Mouse (Mus musculus) stomach, embryonic 16.5 days (tissue): Measurements from ENCODE around the gene B230104I21Rik. TPM values are rescaled to one million over a fixed set of nuclear protein-coding genes. Genes with fewer than 3 reads are reported as not detected.

Source experiments
- ATAC-seq: fragments of 200-750 bp; cut with Nextera tagmentation; 2 replicates; pipeline ENCODE4 v1.8.0; 2017; ENCODE audit warnings: moderate number of reproducible peaks, moderate TSS enrichment; ENCODE audit not compliant: insufficient read depth, low FRiP score
- H3K27ac ChIP-seq: fragments of 300-500 bp; sonication (generic); 2 replicates; pipeline ENCODE4 v1.5.1; 2014; ENCODE audit warnings: low read length
- H3K27me3 ChIP-seq: fragments of 300-500 bp; sonication (generic); 2 replicates; pipeline ENCODE4 v1.6.1; 2014; ENCODE audit warnings: low read length, control low read depth, mixed read lengths; ENCODE audit not compliant: control insufficient read depth, insufficient read depth
- H3K36me3 ChIP-seq: fragments of 300-500 bp; sonication (generic); 2 replicates; pipeline ENCODE4 v1.6.1; 2014; ENCODE audit warnings: low read length; ENCODE audit not compliant: control insufficient read depth, insufficient read depth
- H3K4me1 ChIP-seq: fragments of 300-500 bp; sonication (generic); 2 replicates; pipeline ENCODE4 v1.6.1; 2014; ENCODE audit warnings: low read length, control low read depth, mixed read lengths; ENCODE audit not compliant: control insufficient read depth, insufficient read depth
- H3K4me2 ChIP-seq: fragments of 300-500 bp; sonication (generic); 2 replicates; pipeline ENCODE4 v1.6.1; 2014; ENCODE audit warnings: low read depth, low read length, mixed read lengths
- H3K4me3 ChIP-seq: fragments of 300-500 bp; sonication (generic); replicated peaks from 2 replicates; pipeline ENCODE4 v1.5.1; 2014; ENCODE audit warnings: mild to moderate bottlenecking, low read length
- H3K9ac ChIP-seq: fragments of 300-500 bp; sonication (generic); 2 replicates; pipeline ENCODE4 v1.6.1; 2014; ENCODE audit warnings: low read length
- H3K9me3 ChIP-seq: fragments of 300-500 bp; sonication (generic); replicated peaks from 2 replicates; pipeline ENCODE4 v1.6.1; 2016; ENCODE audit warnings: low read length, control low read depth; ENCODE audit not compliant: control insufficient read depth
- WGBS: fragments of 180-500 bp; shearing (Covaris S2); extraction: QIAGEN DNeasy Blood & Tissue Kit; methylation state at CpG from one replicate; pipeline ENCODE4 v1.1.7; 2014; 5-methylcytosine and 5-hydroxymethylcytosine counted together
- polyA plus RNA-seq: library from polyadenylated mRNA; unstranded; fragments of >200 nt; fragmentation: Nextera tagmentation; extraction: Ambion mirVana; gene quantifications from 2 replicates; pipeline ENCODE4 v1.2.1, GENCODE M21; 2015

B230104I21Rik gene
- polyA plus RNA-seq, 1 experiment from 2014 or later = not detected

- Histone ChIP-seq H3K36me3 (no peaks in the 10 kb centered on the region), H3K9ac (no peak overlapping the region), H3K4me3 (no peak overlapping the region), H3K27ac (no peak overlapping the region), H3K27me3 (no peaks in the 10 kb centered on the region), H3K4me1 (peaks cover 14% of the 10 kb centered on the region), H3K9me3 (no peaks in the 10 kb centered on the region), H3K4me2 (no peak overlapping the region)
- 59% methylated on average over 7 of the region's 7 CpGs for WGBS
- ATAC-seq = no peak
Measured at GRCm38 (mm10) chr4:154394123-154394722, 58.3 kb downstream of the B230104I21Rik start.

DNA sequence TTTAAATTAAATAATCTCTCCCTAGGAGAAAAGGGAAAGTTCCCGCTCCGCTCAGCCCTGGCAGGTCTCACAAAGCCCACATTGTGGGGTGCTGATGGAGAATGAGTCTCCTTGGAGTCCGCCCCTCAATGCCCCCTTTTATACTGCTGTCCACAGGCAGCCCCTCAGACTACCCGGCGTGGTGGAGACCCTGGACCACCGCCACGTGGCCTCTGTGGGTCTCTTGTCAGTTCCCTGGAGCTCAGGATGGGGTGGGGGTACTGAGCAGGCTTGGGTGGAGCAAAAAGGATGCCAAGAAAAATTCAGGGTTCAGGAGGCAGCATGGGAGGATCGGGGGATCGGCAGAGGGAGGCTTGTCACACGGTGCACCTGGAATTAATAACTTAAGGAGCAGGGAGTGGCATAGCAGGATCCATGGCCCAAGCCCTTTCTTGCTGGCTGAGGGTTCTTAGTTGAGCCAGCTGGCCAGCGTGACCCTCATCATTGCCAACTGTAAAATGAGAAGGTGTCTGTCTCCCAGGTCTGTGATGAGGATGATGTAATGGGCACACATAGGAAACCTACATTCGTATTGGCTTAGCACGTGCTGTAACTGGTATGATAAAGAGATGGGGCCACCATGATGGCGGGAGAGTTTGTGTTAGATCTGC lies 60.9 kb downstream of the B230104I21Rik start:
- H3K36me3 ChIP-seq = no peaks in the 10 kb centered on the region
- H3K4me3 ChIP-seq = no peak overlapping the region
- H3K9ac ChIP-seq = no peak overlapping the region
- peaks cover 23% of the 10 kb centered on the region for H3K4me1 ChIP-seq
- no peak overlapping the region for H3K4me2 ChIP-seq
- H3K27me3 ChIP-seq = no peaks in the 10 kb centered on the region
- WGBS = 79% methylated on average over 14 of the region's 14 CpGs
- ATAC-seq = no peak
- no peaks in the 10 kb centered on the region for H3K9me3 ChIP-seq
- H3K27ac ChIP-seq = no peak overlapping the region

Other genes starting within 250 kb of the B230104I21Rik start
- 0.96 and 1.6 TPM in 2 replicates for gene Trp73, start 195.9 kb upstream of the B230104I21Rik start, polyA plus RNA-seq
- 35.8 and 38.6 TPM in 2 replicates for gene Wrap73, start 193.8 kb upstream of the B230104I21Rik start, polyA plus RNA-seq
- 122 and 126 TPM in 2 replicates for gene Tprgl, start 175.5 kb upstream of the B230104I21Rik start, polyA plus RNA-seq
- gene Megf6, start 165.4 kb upstream of the B230104I21Rik start, polyA plus RNA-seq = 25.2 and 25.6 TPM in 2 replicates
- 36.2 and 41.2 TPM in 2 replicates for gene Arhgef16, start 34.5 kb upstream of the B230104I21Rik start, polyA plus RNA-seq